Mouse (Mus musculus): Measurements from ENCODE around the gene Nf1.
A peak's percentile ranks its signal among the peaks of the same experiment; 100 is the strongest.

Nf1 gene

DNA sequence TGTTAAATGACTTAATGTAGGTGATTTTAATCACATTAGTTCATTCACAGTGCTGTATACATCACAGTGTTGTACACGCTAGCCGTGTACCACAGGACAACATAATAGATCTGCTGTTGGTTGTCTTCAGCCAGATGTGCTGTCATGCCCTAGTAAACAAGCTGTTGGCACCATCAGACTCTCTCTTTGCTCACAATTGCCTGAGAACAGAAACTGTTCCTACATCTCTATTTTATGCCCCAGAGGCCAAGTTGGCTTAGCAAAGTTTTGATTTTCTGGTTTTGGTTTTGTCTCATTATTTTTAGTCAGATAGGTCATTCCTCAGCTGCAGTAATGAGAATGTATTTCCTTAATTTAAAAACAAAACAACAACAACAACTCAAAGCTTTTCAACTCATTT, 190.2 kb downstream of the Nf1 start:
- no peak for DNase-seq

DNA sequence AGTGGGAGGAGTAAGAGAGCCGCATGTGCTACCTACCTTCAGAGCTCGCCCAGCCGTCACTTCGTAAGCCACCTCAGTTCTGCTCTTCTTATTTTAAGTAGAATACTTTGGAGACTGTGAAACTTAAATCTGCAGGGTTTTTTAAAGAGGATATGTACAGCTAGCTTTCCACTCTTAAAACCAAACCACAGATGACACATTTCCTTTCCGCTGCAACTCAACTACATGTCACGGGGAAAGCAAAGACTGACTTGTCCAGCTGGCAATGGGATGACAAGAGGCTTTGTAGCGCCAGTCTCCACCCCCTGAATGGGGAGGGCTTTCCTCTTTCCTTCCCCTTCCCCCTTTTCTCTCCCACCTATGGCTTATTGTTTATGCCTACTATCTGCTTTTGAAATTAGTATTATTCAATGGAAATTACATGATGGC, 190.9 kb downstream of the Nf1 start, which contains the start of the genes Evi2 and Evi2a:
Gene Evi2 (minus strand): TSS at position 257 of the 429 bp plus-strand sequence.
Gene Evi2a (minus strand): TSS at position 277 of the 429 bp plus-strand sequence.
- peak; percentile 29 to 40 for DNase-seq

DNA sequence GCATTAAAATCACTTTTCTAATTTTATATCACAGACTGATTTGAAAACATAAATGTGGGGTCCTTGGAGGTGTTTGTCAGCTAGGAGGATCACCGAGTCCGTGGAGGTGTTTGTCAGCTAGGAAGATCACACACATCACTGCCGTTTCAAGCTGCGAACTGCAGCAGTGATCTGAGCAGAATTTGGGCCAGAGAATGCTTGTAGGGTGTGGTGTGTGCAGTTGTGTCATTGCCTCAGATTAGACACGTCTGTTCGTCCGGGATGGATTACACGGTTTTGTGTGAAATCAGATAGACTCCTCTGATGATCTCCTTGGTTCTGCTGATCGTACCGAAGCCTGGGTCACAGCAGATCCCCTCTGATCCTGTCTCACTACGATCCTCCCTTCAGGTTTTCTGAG, 191.3 kb downstream of the Nf1 start:
- DNase-seq: no peak

DNA sequence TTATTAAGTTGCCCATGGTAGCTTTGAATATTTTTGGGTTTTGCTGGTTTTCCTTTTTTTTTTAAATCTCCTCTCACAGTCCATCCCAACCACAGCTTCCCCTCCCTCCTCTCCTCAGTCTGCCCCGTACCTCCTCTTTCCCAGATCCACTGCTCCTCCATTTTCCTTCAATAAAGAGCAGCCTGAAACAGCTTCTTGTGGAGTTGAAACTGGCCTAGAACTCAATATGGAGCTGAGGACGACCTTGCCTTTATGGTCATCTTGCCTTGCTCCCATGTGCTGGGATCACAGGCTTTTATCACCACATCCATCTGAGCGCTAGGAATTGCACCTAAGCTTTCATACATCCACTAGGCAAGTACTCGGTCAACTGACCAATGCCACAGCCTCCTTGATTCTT, 192.0 kb downstream of the Nf1 start:
- no peak for DNase-seq

DNA sequence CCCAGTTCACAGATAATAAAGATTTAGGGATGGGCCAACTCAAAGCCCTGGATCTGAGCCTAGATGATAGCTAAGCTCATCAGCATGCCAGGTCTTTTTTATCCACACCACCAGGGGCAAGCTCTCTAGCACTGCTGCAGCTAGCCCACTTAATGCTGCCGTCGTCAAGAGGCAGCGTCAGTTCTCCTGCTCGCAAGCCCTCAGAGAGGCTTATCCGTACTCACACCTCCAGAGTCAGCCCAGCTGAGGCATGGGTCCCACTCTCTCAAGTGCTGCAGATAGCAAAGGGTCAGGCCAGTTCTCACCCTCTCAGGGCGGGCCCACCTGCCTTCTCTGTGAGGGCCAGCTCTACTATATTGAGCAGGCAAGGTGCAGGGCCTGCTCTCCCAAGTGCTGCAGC, 193.8 kb downstream of the Nf1 start:
- DNase-seq: no peak

DNA sequence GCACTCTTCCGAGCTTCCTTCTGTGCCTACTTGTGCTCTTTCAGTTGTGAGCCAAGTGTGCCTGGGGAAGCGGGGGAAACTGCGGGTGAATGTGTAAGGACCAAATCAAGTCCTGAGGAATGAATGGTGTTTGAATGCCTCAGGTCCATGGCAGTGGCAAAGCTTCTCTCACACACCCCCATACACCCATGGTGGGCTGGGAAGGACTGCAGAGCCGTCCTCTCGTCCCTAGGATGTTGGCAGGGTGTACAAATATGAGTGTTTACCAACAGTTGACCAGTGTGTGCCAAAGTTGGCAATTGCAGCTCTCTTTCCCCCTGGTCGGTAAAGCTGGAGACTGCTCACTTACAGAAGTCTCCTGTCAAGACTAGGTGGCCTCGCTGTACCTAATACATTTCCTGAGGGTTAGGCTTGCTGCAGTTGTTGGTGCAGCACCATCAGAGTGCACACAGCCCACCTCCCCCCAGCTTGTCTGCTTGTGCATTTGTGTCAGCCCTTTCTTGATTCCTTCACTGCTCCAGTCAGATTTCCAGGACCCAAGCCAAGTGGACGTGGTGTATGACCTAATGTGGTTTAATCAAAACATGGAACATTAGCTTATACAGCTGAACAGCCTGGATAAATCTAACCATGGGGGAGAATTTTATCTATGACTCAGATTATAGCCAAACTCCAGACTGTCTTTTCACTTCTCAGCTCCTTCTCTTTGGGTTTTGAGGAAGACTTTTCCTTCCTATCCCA, 194.6 kb downstream of the Nf1 start:
- DNase-seq: no peak

DNA sequence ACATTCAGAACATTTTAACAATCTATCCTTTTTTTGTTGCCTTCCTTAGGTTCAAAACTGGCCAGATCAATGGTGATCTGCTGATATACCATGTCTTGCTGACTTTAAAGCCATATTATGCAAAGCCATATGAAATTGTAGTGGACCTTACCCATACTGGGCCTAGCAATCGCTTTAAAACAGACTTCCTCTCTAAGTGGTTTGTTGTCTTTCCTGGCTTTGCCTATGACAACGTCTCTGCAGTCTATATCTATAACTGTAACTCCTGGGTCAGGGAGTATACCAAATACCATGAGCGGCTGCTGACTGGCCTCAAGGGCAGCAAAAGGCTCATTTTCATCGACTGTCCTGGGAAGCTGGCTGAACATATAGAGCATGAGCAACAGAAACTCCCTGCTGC, 196.1 kb downstream of the Nf1 start:
- no peak for DNase-seq

DNA sequence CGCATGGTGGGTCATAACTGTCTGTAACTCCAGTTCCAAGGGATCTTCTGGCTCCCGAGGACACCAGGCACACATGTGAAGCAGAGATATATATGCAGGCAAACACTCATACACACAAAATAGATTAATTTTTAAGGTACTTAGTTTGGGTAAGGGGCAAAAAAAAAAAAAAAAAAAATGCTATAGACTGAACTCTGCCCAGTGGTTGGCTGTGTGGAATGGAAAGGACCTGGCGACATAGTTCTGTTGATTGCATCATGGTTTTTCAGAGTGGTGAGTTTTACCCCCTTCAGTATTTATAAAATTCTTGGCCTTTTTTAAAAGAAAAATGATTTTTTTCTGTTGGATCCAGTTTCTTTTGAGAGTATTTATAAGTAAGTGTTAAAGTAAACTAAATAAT, 196.8 kb downstream of the Nf1 start:
- no peak for DNase-seq

DNA sequence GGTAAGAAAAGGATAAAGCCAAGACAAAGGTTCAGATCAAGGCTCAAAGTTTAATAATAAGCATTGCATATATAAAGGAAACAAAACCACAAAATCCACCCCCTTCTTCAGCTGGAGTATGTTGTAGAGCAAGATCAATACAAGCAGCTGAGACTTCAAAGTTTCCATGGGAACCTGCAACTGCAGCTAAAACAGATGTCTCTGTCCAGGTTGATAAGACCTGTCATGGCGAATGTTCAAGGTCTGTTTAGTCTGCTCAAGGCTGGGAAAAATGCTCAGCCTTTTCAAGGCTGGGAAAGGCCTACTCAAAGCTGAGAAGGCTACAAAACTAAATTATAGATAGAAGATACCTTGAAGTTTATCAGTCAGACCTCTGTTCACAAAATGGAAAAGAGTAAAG, 213.1 kb downstream of the Nf1 start:
- DNase-seq: no peak

DNA sequence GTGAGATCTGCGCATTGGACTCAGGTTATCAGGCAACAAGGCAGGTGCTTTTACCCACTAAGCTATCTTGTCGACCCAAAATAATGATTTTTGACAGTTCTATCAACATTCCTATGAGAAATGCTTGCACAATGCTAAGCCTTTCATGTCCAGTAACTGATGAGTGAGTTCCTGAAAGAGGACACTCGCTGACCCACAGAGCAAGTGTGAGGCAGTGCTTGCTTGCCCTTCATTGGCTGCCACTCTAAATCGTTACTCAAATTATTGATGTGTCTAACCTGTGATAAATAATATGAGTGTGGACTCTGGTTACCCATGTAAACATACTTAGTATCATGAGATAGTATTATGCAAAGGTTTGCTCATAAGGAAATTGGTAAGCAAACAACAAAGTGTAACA, 221.0 kb downstream of the Nf1 start:
- DNase-seq: no peak

DNA sequence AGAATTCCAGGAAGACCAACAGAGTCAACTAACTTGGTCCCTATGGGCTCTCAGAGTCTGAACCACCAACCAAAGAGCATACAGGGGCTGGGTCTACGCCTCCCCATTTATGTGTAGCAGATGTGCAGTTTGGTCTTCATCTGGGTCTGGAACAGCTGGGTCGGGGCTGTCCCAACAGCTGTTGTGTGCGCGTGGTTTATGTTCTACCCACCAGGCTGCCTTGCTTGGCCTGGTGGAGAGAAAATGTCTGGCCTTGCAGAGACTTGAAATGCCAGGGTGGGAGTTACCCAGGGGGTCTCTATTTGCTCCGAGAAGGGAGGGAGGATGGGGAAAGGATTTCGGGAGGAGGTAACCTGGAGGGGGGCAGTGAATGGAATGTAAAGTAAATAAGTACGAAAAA, 224.0 kb downstream of the Nf1 start:
- DNase-seq: no peak

DNA sequence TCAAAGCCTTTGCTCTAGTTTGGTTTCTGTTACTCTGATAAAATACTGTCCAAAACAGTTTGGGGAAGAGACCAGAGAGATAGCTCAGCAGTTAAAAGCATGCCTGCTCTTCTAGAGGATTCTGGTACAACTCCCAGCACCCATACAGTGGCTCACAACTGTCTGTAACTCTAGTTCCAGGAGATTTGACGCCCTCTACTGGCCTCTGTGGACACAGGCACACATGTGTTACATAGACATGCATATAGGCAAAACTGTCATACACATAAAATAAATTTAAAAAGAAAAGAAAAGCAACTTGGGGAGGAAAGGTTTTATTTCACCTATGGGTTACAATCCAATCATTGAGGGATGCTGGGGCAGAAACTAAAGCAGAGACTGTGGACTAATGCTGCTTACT, 227.5 kb downstream of the Nf1 start:
- DNase-seq: no peak

DNA sequence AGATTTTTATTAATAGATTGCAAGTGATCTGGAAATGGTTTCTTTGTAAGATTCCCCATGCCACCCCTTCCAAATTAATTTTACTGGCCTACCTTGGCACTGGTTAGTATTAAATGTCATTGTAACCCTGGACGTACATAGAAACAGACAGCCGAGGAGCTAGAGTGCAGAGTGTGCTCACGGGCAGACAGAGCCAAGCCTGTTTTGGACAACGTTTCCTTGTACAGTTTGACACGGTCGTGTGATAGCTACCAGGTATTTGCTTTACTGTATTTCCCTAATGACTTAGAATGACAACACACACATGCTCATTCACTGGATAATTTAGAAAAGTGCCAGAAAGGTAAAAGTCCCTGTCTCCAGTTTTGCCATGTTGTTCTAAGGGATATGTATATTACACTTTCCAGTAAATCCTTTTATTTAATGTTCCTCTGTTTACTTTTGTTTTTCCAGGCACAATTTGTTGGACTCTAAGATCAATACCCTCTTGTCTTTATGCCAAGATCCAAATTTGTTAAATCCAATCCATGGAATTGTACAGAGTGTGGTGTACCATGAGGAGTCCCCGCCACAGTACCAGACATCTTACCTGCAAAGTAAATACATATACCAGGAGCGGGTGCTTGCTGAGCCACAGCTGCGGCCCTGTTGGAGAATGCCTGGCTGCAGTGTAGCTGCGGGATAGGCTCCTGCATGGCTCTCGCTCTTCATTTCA, 228.9 kb downstream of the Nf1 start:
- DNase-seq: no peak

DNA sequence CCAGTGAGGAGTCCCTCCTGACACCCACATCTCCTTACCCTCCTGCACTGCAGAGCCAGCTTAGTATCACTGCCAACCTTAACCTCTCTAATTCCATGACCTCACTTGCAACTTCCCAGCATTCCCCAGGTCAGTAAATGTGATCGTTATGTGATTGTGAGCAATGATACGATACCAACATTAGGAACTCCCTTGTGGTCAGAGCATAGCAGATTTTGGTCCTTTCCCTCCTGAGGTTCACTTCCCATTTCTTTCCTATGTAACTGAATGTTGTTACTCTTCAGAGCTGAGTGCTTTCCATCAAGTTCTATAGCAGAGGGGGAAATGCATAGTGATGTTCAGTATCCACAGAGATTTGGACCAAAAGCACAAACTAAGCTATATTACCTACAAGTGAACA, 230.8 kb downstream of the Nf1 start:
- no peak for DNase-seq

DNA sequence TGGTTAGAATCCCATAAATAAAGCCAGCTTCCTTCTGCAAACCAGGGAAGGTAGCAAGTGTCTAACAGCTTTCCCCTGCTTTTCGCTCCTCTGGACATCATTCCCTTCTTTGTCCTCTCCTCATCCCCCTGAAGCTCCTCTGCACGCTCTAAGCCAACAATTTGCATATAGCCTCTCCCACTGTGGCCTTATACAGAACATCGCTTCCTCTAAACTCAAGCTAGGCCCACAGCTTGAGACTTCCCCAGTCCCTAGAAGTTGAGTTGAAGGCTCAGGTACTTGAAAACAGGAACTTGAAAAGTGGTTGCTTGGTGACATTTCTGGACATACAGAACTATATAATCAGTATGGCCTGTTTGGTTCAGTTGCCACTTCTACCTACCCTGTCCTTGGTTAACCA, 234.3 kb downstream of the Nf1 start:
- no peak for DNase-seq

DNA sequence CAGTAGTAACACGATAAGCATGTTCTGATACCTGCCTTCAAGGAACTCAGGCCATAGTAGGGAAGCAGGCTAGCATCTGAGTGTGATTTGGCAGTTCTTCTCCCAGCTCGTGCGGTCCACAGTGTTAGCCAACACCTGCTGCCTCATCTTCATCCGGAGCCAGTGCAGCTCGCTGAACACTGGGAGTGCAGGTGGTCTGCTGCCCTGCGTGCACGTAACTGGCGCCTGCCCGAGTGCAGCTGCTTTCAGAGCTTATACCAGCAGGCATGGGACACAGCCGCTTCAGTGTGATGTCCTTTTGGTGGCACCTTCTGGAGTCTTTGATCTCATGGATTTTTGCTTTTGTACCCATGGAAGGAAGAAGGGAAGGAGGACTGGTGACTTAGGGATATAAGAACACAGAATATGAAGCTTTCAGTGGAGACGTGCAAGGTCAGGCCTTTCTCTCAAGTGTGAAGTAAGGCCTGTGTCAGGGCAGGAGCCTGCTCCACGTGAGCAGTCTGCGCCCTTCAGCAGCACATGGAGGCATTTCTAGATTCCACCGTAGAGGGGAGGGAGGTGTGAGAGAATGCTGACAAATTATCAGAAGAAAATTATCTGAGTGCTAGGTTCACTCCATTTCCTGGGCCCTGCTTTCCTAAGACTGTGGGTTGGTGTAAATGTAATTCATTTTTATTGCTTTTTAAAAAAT, 236.0 kb downstream of the Nf1 start:
- no peak for DNase-seq

DNA sequence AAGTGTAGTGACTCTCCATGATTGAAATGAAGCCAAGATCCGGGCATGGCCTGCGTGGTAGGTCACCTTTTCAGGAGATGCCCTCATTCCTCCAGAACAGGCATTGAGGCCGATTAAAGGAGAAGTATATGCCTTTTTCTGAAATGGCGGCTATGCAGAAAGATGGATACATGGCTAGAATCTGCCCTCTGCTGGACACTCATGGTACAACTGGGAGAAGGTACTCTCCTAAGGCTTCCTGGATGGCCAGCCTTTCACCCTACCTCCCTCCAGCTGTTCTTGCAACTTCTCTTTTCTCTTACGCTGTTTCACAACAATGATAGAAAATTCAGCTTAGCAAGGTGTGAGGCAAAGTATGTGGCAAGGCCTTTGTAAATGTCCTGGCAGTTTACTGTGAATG, 238.2 kb downstream of the Nf1 start:
- peak; percentile 51 to 83 for DNase-seq

DNA sequence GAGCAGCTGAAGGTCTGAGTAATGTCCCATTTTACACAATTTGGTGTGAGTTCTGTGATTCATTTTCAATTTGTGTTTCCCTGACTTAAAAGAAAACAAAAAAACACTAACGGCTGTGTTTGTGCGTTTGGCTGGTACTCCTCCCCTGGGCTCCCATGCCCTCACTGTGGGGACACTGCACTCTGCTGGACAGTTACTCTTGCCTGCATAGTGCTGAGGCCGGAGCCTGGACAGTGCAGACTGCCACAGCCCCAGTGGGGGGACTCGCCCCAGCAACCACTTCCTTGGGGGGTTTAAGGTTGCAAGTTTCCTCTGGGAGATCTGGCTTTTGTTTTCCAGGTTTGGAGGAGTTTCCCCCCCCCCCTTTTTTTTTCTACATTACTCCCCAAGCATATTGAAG, 241.2 kb downstream of the Nf1 start:
- no peak for DNase-seq

DNA sequence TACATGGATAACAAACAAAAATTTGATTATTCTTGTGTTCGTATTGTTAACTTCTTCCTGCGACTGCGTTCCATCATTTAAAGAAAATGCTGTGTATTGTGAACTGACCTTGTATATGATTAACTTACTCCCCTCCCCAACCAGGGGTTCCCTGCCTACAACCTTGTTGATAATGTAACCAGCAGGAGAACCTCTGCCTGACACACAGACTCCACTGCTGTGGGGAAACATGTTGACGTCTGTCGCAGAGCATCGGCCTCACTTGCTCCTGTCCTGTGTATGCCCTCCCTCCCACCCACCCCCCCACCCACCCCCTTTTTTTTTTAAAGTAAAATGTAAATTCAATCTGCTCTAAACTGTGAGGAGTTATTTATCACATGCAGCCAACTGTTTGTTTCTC, 241.8 kb downstream of the Nf1 start:
- DNase-seq: no peak

DNA sequence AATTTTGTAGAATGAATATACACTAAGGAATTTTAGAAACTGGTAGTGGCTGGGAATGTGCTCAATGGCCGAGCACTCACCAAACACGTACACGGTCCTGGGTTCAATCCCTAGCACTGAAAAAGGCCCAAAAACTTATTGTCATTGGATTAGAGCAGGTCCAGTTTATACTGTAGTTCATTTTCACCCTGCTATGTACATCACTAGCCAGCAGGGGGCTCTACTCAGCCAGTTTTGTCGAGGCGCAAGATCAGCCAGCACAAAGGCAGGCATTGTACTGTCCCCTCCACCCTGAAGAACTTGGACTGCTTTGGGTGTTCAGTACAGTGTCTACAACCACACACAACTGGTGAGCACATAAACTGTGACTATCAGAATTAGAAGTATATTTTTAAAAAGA, 244.7 kb downstream of the Nf1 start:
- DNase-seq: peak in 1 of 2 experiments; percentile 61

DNA sequence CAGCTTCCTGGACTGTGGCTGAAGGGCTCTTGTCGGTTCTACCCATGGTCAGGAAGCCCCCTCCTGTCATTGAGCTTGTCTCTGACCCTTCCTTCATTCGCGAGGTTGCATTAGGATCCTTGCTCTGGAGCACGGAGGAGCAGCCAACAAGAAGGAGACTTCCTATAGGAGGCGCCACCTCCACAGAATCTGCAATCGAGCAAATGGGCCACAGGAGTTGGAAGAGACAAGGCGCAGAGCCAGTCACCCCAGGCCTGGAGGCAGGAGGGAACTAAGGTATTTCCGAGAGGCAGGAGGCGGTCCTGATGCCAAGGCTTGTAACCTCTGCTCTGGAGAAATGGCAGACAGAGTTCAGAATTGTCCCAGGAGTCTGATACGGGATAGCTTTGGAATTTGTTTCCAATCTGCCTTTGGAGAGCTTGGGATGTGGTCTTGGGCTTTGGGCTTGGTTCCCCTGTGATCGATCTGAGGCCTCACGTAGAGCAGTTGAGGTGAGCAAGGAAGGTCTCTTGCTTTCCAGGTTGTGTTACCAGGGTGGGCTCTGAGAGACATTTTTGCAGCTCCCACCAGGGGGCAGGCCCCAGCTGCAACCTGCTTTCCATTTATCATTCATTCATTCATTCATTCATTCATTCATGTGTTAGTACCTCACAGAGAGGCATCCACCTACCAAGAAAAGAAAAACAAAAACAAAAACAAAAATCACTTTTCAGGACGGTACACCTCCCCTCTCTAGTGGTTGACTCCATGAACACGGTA, 250.0 kb downstream of the Nf1 start:
- no peak for DNase-seq

DNA sequence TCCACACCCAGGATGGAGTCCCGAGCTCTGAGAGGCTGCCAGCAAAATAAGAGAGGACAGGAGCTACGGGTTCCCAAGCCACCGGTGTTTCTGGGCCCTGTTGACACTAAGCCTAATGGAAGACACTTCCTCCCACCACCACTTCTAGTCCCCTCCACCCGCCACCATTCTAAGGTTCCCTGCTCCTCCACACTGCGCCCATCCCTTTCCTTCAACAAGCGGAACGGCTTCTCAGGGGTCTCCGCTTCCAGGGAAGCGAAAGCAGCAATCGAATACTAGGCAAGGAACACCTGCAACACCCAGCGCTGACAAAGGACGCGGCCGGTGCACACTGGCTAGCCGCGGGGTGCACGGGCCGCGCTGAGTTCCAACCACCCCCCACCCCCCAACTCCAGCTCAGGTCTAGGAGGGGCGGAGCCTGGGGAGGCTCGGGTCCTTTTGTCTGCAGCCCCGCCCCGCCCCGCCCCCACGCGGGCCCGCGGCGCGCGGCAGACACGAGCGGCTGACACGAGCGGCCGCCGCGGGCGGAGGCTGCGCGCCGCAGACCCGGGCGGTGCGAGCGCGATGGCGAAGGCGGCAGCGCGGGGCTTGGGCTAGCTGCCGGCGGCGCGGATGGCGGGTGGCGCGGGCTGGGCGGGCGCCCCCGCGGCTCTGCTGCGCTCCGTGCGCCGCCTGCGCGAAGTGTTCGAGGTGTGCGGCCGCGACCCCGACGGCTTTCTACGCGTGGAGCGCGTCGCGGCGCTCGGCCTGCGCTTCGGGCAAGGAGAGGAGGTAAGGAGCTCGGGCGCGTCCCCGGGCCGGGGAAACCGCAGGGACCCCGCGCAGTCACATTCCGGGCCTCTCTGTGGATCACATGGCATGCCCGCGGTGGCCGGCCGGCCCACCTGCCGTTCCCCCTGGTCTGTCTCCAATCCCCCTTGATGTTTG, 251.4 kb downstream of the Nf1 start, which contains the start of gene Rab11fip4:
Gene Rab11fip4 (plus strand): TSS at position 549 of the 927 bp plus-strand sequence.
- DNase-seq: no peak
